Mouse (Mus musculus): Measurements from ENCODE around the gene Ulk3.

DNA sequence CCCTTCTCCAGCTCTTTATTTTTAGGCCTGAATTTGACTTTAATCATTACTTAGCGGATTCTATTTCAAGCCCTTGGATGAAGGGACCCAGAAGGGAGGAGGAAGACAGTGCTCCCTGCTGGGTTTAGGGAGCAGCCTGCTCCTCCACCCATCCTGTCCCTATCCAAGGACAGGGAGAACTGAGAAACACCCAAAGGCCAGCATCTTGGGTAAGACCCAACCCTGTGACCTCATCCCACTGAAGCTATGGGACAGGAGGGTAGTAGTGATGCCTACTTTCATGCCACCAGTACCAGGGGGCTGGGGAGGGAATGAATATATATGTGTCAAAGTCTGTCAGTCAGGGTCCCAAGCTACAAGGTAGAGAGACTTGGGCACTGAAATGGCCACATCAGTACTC, 51.8 kb downstream of the Ulk3 start:
- TF ChIP-seq CTCF (IDR thresholded peaks at IDR 0.05; ENCODE audit: control insufficient read depth, insufficient read depth, insufficient read length) (no peak), MAX (IDR thresholded peaks at IDR 0.05) (no peak), FOSL1 (IDR thresholded peaks at IDR 0.05; ENCODE audit: insufficient read depth, low read length, poor library complexity, severe bottlenecking) (no peak)
